Mouse (Mus musculus): ENCODE measurements around the gene Gria1.

DNA sequence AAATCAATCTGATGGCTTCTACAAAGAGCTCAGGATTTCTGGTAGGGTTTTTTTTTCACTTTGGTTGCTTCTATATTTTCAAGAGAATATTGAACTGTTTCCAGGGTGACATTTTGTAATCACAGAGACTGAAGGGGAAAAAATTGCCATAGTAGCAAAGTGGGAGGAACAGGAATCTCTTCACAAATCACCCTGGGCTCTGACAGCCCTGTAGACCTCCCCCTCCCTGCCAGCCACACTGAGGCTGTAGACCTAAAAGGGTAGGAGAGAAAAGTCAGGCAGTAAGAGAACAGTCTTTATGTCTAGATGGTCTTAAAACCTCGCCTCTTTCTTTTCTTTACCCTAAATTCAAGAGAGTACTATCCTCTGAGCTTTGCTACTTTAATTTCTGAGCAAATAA, 38.4 kb upstream of the Gria1 start:
- no peak for TF ChIP-seq EP300 (IDR thresholded peaks at IDR 0.05; ENCODE audit: low read depth)
- TF ChIP-seq CTCF (IDR thresholded peaks at IDR 0.05; ENCODE audit: low read depth), result no peak

Measured in heart, postnatal 0 days (tissue).